Mouse (Mus musculus): Measurements from ENCODE around the gene Tmem63b. TPM values are rescaled to one million over a fixed set of nuclear protein-coding genes. Genes with fewer than 3 reads are reported as not detected.

Tmem63b gene
- polyA plus RNA-seq, 1 experiment from 2014 or later: 124 TPM

DNA sequence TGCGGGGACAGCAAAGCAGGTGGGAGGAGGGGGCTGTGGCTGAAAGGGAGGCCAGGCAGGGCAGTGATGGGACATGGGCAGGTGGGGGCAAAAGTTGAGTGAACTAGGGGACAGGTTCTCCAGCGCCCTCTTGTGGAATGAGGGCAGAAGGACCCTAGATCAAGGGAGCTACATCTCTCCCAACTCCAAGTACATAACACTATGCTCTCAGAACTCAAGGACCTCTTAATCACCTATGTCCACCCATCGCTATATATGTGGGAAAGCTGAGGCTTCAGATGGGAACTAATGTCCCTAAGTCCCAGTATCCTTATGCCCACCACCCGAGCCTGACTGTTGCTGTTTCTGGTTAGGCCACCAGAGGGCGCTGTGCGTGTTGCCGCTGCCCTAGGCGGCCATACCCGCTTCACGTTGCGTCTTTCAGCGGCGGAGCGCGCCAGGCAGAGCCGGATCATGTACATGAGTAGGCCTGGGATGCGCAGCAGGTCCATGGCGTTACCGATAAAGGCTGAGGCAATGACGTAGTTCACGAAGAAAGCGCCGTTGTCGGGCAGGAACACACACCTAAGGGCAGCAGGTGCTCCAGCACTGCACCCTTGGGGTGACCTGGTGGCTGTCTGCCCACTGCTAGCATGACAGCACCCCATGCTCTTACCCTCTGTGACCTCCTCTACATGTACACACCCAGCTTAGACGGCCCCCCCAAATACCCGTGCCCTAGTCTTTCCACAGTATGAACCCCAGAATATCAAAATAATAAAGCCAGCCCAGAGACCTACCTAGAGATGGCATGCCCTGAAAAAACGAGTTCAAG lies 23.4 kb downstream of the Tmem63b start:
- peaks cover 67% of the 10 kb centered on the region for H3K36me3 ChIP-seq
- no peak overlapping the region for H3K4me3 ChIP-seq
- H3K27me3 ChIP-seq: no peaks in the 10 kb centered on the region
- H3K27ac ChIP-seq (replicated peaks): no peak overlapping the region
- WGBS: 24% methylated on average over 27 of the region's 27 CpGs
- H3K9me3 ChIP-seq: no peaks in the 10 kb centered on the region
- ATAC-seq (replicated peaks): peak; percentile 57
- peaks cover 3% of the 10 kb centered on the region for H3K4me1 ChIP-seq
- H3K9ac ChIP-seq (replicated peaks): no peak overlapping the region
- 0 out of 2 replicates have a peak overlapping the region, but pooled peaks have one; percentile 13 for H3K4me2 ChIP-seq (replicated peaks)

DNA sequence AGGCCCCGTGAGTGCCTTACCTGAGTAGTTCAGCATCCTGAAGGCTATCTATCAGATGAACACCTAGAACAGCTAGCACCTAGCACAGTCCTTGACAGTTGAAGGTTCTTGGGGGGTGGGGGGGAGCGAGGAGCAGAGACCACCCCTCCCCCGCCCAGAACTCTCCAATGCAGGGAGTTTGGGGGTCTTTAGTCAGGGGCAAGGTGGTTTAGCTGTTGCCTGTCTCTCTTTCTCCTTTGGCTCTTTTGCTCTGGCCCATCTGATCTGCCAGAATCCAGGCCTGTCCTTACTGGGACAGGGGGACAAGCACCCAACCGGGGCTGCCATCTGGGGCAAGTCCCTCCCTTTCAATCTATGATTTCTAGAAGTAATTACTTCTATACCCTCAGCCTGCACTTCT lies 27.5 kb downstream of the Tmem63b start, which contains the start of gene Capn11:
Capn11 (minus strand) TSS at position 101 of the 400 bp plus-strand sequence.
- no peak for ATAC-seq (replicated peaks)
- no peak within 1 kb of the TSS for H3K27ac ChIP-seq (replicated peaks)
- peaks cover 31% of the 10 kb centered on the region for H3K36me3 ChIP-seq
- 91% methylated on average over 4 of the region's 4 CpGs for WGBS
- peaks cover 3% of the 10 kb centered on the region for H3K4me1 ChIP-seq
- H3K9ac ChIP-seq (replicated peaks): no peak within 1 kb of the TSS
- no peaks in the 10 kb centered on the region for H3K27me3 ChIP-seq
- no peaks in the 10 kb centered on the region for H3K9me3 ChIP-seq
- H3K4me2 ChIP-seq (replicated peaks): no peak within 1 kb of the TSS
- no peak within 1 kb of the TSS for H3K4me3 ChIP-seq

DNA sequence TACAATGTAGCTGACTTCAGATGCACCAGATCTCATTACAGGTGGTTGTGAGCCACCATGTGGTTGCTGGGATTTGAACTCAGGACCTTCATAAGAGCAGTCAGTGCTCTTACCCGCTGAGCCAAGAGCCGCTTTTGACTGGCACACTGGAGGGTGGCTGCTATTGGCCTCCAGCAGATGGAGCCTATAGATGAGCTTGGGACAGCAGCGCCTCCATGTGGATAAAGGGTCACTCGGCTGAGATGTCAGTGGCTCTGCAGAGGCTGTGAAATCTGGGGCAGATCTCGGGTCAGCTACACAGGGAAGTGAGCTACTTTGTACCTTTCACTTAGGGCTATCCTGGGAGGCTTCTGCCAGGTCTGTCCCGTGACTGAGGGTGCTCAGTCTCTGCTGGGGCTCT lies 30.9 kb downstream of the Tmem63b start:
- Histone ChIP-seq H3K36me3 (peaks cover 7% of the 10 kb centered on the region; the same call in 1 of the 2 replicates), H3K9me3 (no peaks in the 10 kb centered on the region), H3K4me2 (replicated peaks) (no peak overlapping the region), H3K27ac (replicated peaks) (no peak overlapping the region), H3K27me3 (no peaks in the 10 kb centered on the region), H3K9ac (replicated peaks) (no peak overlapping the region), H3K4me3 (no peak overlapping the region), H3K4me1 (no peaks in the 10 kb centered on the region)
- 27% methylated on average over 6 of the region's 6 CpGs for WGBS
- no peak for ATAC-seq (replicated peaks)

DNA sequence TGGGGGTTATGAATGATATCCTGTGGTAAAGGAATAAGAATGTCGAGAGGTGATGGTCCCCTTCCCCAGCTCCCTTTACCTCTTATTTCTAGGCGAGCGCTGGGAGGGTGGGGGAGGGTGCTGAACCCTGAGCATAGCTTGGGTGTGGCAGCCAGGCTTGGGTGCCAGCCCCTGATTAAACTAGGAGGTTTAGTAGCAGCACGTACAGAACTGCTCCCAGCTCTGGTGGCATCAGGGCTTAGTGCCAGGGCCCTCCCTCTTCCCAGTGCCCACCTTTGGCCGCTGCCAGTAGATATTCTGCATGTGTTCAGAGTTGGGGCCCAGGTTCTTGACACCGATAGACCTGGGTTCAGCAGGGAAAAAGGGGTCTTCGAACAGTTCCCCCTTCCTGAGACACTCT lies 33.5 kb downstream of the Tmem63b start:
- H3K4me1 ChIP-seq: no peaks in the 10 kb centered on the region
- no peak for ATAC-seq (replicated peaks)
- 72% methylated on average over 7 of the region's 7 CpGs for WGBS
- no peak overlapping the region for H3K27ac ChIP-seq (replicated peaks)
- no peaks in the 10 kb centered on the region for H3K9me3 ChIP-seq
- no peak overlapping the region for H3K4me3 ChIP-seq
- no peaks in the 10 kb centered on the region for H3K36me3 ChIP-seq
- H3K27me3 ChIP-seq: no peaks in the 10 kb centered on the region
- H3K4me2 ChIP-seq (replicated peaks): no peak overlapping the region
- H3K9ac ChIP-seq (replicated peaks): no peak overlapping the region

DNA sequence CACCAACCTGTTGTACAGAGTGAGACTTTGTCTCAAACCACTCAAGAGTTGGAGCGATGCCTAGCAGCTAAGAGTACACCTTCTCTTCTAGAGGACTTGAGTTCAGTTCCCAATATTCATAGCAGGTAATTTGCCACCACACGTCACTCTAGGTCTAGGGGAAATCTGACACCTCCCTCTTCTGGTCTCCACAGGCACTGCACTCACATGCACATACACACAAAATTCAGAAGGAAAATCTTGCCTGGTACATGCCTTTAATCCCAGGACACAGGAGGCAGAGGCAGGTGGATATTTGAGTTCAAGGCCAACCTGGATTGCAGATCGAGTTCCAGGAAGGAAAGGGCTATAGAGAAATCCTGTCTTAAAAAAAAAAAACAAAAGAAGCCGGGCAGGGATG lies 42.5 kb downstream of the Tmem63b start:
- Histone ChIP-seq H3K4me2 (replicated peaks) (no peak overlapping the region), H3K9ac (replicated peaks) (no peak overlapping the region), H3K4me3 (no peak overlapping the region), H3K36me3 (no peaks in the 10 kb centered on the region), H3K27ac (replicated peaks) (no peak overlapping the region), H3K4me1 (no peaks in the 10 kb centered on the region), H3K27me3 (no peaks in the 10 kb centered on the region), H3K9me3 (no peaks in the 10 kb centered on the region)
- no peak for ATAC-seq (replicated peaks)
- 94% methylated on average over 4 of the region's 4 CpGs for WGBS

DNA sequence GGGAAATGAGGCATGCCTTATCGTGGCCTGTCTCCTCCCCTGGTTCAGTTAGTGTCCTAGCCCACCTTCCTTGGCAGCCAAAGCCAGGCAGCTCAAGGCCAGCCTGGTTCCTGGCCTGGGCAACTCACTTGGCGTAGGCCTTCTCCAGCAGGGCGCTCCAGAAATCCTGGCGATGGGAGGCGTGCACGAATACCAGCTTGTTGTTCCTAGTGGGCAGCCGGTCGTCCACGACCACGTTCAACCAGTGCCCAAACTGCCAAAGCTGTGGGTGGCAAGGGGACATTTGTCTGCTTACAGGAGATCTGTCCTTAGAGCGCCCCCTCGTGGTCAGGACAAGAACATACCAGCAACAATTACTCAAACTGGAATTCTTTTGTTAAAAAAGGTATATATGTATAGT lies 44.0 kb downstream of the Tmem63b start:
- Histone ChIP-seq H3K4me1 (no peaks in the 10 kb centered on the region), H3K4me2 (replicated peaks) (no peak overlapping the region), H3K9me3 (no peaks in the 10 kb centered on the region), H3K27ac (replicated peaks) (no peak overlapping the region), H3K27me3 (no peaks in the 10 kb centered on the region), H3K9ac (replicated peaks) (no peak overlapping the region), H3K4me3 (no peak overlapping the region), H3K36me3 (no peaks in the 10 kb centered on the region)
- ATAC-seq (replicated peaks): no peak
- WGBS: 20% methylated on average over 12 of the region's 12 CpGs

DNA sequence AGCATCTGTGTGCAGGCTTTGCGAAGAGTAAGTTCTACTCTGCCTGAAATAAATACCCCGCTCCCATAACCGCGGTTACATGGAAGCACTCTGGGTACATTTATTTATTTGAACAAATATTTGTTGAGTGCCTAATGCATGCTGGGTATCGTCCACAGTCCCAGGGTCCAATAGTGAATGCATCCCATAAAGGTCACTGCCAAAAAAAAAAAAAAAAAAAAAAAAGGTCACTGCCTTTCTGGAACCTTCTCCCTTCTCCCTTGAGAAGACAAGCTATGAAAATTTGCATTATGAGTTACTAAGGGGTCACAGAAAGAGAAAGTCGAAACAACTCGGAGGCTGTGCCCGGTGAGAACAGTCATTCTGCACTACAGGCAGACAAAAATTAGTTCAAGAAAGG lies 44.7 kb downstream of the Tmem63b start:
- no peak overlapping the region for H3K4me2 ChIP-seq (replicated peaks)
- 90% methylated on average over 8 of the region's 8 CpGs for WGBS
- H3K36me3 ChIP-seq: no peaks in the 10 kb centered on the region
- H3K27ac ChIP-seq (replicated peaks): no peak overlapping the region
- no peak overlapping the region for H3K4me3 ChIP-seq
- H3K9me3 ChIP-seq: no peaks in the 10 kb centered on the region
- no peaks in the 10 kb centered on the region for H3K27me3 ChIP-seq
- H3K4me1 ChIP-seq: no peaks in the 10 kb centered on the region
- no peak overlapping the region for H3K9ac ChIP-seq (replicated peaks)
- no peak for ATAC-seq (replicated peaks)

DNA sequence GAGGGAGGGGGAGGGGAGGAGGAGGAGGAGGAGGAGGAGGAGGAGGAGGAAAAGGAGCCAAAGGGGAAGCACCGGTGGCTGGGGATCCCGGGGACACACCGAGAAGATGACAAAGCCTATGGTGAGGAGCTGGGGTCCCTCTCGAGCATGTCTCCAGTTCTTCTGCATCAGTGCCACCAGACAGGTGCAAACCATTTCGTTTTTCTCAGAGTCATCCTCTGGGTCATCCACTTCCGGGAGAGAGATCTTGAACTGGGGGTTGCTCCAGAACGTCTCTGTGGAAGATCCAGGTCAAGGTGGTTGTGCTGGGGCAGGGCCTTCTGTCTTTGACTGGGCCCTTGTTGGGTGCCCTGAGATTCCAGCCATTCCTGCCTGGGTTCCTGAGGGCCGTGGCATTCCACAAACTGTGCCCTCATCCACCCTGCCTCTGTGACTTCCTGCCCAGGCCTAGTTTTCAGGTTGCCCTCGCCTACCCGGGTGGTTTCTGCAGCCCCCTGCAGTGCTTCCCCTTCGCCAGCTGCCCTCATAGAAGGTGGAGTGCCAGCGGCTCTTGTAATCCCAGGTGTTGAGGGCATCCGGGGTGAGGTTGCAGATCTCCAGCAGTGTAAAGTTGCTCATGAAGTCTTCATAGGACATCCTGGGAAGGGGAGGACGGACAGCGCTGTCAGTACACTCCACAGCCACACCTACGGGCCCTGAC lies 48.0 kb downstream of the Tmem63b start:
- Histone ChIP-seq H3K27ac (replicated peaks) (no peak overlapping the region), H3K27me3 (no peaks in the 10 kb centered on the region), H3K4me1 (no peaks in the 10 kb centered on the region), H3K36me3 (no peaks in the 10 kb centered on the region), H3K9me3 (no peaks in the 10 kb centered on the region), H3K9ac (replicated peaks) (no peak overlapping the region), H3K4me3 (no peak overlapping the region), H3K4me2 (replicated peaks) (no peak overlapping the region)
- WGBS: 81% methylated on average over 16 of the region's 16 CpGs
- ATAC-seq (replicated peaks): no peak

DNA sequence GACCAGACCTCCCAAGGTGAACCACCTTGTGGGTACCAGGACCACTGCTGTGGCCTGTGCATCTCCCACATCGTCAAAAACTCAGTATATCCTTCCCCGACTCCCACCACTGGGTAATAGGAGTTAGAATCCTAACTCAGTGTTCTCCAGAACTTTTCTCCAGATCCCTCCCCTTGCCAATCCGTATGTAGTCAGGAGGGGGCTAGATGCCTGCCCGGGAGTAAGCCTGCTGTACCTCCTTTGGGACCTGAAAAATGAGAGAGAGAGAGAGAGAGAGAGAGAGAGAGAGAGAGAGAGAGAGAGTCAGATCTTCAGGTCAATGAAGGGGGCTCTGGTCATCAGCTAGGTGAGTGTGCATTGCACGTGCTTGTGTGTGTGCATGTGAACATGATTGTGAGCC lies 52.7 kb downstream of the Tmem63b start:
- WGBS: 83% methylated on average over 5 of the region's 5 CpGs
- ATAC-seq (replicated peaks): no peak
- no peaks in the 10 kb centered on the region for H3K9me3 ChIP-seq
- H3K36me3 ChIP-seq: no peaks in the 10 kb centered on the region
- no peak overlapping the region for H3K27ac ChIP-seq (replicated peaks)
- H3K9ac ChIP-seq (replicated peaks): no peak overlapping the region
- no peak overlapping the region for H3K4me3 ChIP-seq
- no peaks in the 10 kb centered on the region for H3K27me3 ChIP-seq
- H3K4me2 ChIP-seq (replicated peaks): no peak overlapping the region
- peaks cover 15% of the 10 kb centered on the region for H3K4me1 ChIP-seq

DNA sequence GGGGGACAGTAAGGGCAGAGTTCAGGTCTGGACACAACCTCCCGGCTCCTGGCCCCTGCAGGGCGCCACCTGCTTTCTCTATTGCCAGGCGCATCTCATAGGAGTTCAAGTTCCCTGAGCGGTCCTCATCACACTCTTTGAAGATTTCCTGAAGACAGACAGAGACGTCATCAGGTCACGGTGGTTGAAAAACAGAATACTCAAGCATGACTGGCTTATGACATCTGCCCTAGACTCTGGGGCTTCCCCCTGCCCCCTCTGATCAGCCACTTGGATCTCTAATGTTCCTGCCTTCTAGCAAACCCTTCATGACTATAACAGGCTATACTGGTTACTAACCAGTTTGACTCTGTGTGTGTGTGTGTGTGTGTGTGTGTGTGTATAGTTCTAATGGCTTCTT lies 54.8 kb downstream of the Tmem63b start:
- no peaks in the 10 kb centered on the region for H3K27me3 ChIP-seq
- no peak overlapping the region for H3K9ac ChIP-seq (replicated peaks)
- H3K9me3 ChIP-seq: no peaks in the 10 kb centered on the region
- ATAC-seq (replicated peaks): no peak
- H3K36me3 ChIP-seq: no peaks in the 10 kb centered on the region
- no peak overlapping the region for H3K4me3 ChIP-seq
- H3K27ac ChIP-seq (replicated peaks): no peak overlapping the region
- H3K4me1 ChIP-seq: peaks cover 15% of the 10 kb centered on the region
- H3K4me2 ChIP-seq (replicated peaks): no peak overlapping the region
- 81% methylated on average over 6 of the region's 6 CpGs for WGBS

DNA sequence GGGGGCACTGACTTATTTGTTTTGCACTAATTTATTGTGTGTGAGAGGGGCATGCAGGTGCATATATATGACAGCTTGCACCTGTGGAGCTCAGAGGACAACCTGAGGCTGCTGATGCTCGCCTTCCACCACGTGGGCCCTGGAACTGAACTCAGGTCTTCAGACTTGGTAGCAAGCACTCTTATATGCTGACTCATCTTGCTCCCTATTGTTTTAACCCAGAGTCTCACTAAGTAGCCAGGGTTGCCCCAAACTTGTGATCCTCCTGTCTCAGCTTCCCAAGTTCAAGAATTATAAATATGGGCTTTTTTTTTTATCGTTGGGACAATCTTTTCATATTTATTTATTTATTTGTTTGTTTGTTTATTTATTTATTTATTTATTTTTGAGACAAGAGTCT lies 55.7 kb downstream of the Tmem63b start:
- no peaks in the 10 kb centered on the region for H3K36me3 ChIP-seq
- no peak; the same call in 1 of the 2 replicates for ATAC-seq (replicated peaks)
- 49% methylated on average over 3 of the region's 3 CpGs for WGBS
- H3K4me1 ChIP-seq: peaks cover 19% of the 10 kb centered on the region
- no peak overlapping the region for H3K4me3 ChIP-seq
- peak overlapping the region; percentile 82; the same call in 1 of the 2 replicates for H3K27ac ChIP-seq (replicated peaks)
- peak overlapping the region; percentile 83 for H3K4me2 ChIP-seq (replicated peaks)
- H3K9ac ChIP-seq (replicated peaks): no peak overlapping the region
- no peaks in the 10 kb centered on the region for H3K27me3 ChIP-seq
- H3K9me3 ChIP-seq: no peaks in the 10 kb centered on the region

DNA sequence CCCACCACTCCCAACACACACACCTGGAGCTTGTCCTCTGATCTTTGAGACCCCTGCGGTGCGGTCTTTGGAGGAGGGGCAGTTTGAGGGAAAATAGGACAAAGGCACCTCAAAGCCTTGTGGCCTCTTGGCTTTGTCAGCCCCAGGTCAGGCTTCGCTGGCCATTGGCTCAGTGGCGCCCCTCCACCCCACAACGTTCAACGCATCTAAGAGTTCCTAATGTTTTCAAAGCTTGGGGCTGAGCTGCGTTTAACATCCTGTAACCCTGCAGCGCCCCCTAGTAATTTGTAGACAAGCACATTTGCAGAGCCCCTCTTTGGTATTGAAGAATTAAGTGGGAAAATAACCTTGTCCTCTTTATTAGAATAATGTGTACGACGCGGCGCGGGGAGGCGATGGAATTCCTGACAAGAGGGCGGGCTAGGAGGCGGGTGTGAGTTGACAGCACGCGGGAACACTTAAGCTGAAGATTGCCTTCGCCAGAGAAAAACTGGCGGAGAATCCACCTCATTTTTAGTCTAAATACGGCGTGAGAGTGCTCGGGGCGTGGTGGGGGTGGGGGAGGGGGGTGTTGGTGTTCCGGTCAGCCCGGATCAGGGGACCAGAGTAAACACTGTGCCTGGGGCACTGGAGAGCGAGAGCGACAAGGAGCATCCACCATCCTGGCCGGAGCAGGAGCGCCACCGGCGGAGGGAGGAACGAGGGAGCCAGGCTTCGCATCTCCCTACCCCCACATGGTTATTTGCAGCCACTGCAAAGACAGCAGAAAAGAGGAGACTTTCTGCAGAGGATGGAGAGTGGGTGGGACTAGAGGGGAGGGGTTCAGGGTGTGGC lies 56.6 kb downstream of the Tmem63b start:
- H3K4me1 ChIP-seq: peaks cover 19% of the 10 kb centered on the region
- H3K27ac ChIP-seq (replicated peaks): peak overlapping the region; percentile 82
- no peaks in the 10 kb centered on the region for H3K27me3 ChIP-seq
- H3K9ac ChIP-seq (replicated peaks): peak overlapping the region; percentile 62
- ATAC-seq (replicated peaks): peak; percentile 80
- H3K36me3 ChIP-seq: no peaks in the 10 kb centered on the region
- H3K4me2 ChIP-seq (replicated peaks): peak overlapping the region; percentile 83
- peak overlapping the region; percentile 49 for H3K4me3 ChIP-seq
- WGBS: 2% methylated on average over 34 of the region's 34 CpGs
- H3K9me3 ChIP-seq: no peaks in the 10 kb centered on the region

All from forebrain, embryonic 15.5 days (tissue).